Mouse (Mus musculus) gastrocnemius, postnatal 10 days (tissue): ENCODE measurements around the gene Myog. TPM values are rescaled to one million over a fixed set of nuclear protein-coding genes. Genes with fewer than 3 reads are reported as not detected.
"Not testable (repeated sequence)": the region's sequence is repeated elsewhere in the genome, so short reads cannot be mapped to it uniquely, and the experiment has no call there.

Source experiments
- DNase-seq: peaks from one replicate; pipeline ENCODE4 v3.0.0; 2021; ENCODE audit warnings: mixed read lengths
- long read RNA-seq, 2 experiments: library from polyadenylated mRNA; stranded (forward); transcript quantifications; one replicate each; pipeline ENCODE4 v2.0.0; 2021
- total RNA-seq, 2 experiments: library from RNA; stranded (reverse); gene quantifications; 2 replicates each; pipeline ENCODE4 v1.2.3; 2021

Myog gene
- 100 to 1,000 TPM; 135 to 142 TPM for total RNA-seq
- long read RNA-seq, experiment 1, transcript Myog-201 (3 exons, 1,495 nt), result major isoform, 297 of 315 reads
- long read RNA-seq, experiment 1, partial matches to known transcripts, result 2 of 315 reads
- long read RNA-seq, experiment 1, other reads (novel, unspliced or antisense), result 16 of 315 reads
- long read RNA-seq, experiment 2, transcript Myog-201 (3 exons, 1,495 nt), result major isoform, 315 of 325 reads
- long read RNA-seq, experiment 2, partial matches to known transcripts, result 8 of 325 reads
- long read RNA-seq, experiment 2, other reads (novel, unspliced or antisense), result 2 of 325 reads

- peak; percentile 58 for DNase-seq
Observed at GRCm38 (mm10) chr1:134289598-134290099, at the start of gene Myog. Gene Myog, plus strand, starts transcription at chr1:134289989.

- DNase-seq, result no peak
Observed at GRCm38 (mm10) chr1:134240701-134241100, 49.1 kb upstream of the Myog start.

- DNase-seq, result no peak
Observed at GRCm38 (mm10) chr1:134241298-134241697, 48.5 kb upstream of the Myog start.

GRCm38 (mm10) chr1:134242286-134242685 is 47.5 kb upstream of the Myog start:
- DNase-seq, result no peak

GRCm38 (mm10) chr1:134243505-134243904 is 46.3 kb upstream of the Myog start:
- no peak for DNase-seq

- peak; percentile 94 for DNase-seq
Observed at GRCm38 (mm10) chr1:134243948-134244914, 45.6 kb upstream of the Myog start.

GRCm38 (mm10) chr1:134245004-134245717 is 44.6 kb upstream of the Myog start:
- DNase-seq, result peak; percentile 55

GRCm38 (mm10) chr1:134246590-134246989 is 43.2 kb upstream of the Myog start:
- DNase-seq, result peak; percentile 23

GRCm38 (mm10) chr1:134249681-134250080 is 40.1 kb upstream of the Myog start:
- DNase-seq, result not testable (repeated sequence)

GRCm38 (mm10) chr1:134264341-134264740 is 25.4 kb upstream of the Myog start:
- DNase-seq, result no peak

GRCm38 (mm10) chr1:134265797-134266196 is 24.0 kb upstream of the Myog start:
- no peak for DNase-seq

- no peak for DNase-seq
Observed at GRCm38 (mm10) chr1:134270026-134270425, 19.8 kb upstream of the Myog start.

GRCm38 (mm10) chr1:134272754-134273250 is 17.0 kb upstream of the Myog start:
- DNase-seq, result no peak

- no peak for DNase-seq
Observed at GRCm38 (mm10) chr1:134273493-134274395, 16.0 kb upstream of the Myog start.

- DNase-seq, result no peak
Observed at GRCm38 (mm10) chr1:134274483-134274920, 15.3 kb upstream of the Myog start.

GRCm38 (mm10) chr1:134275616-134276464 is 13.9 kb upstream of the Myog start:
- no peak for DNase-seq

GRCm38 (mm10) chr1:134276823-134277222 is 13.0 kb upstream of the Myog start:
- no peak for DNase-seq

GRCm38 (mm10) chr1:134280174-134280573 is 9.6 kb upstream of the Myog start:
- DNase-seq, result no peak

- no peak for DNase-seq
Observed at GRCm38 (mm10) chr1:134281563-134281962, 8.2 kb upstream of the Myog start.

- DNase-seq, result no peak
Observed at GRCm38 (mm10) chr1:134282342-134282741, 7.4 kb upstream of the Myog start.
